Mouse (Mus musculus): ENCODE results near the gene Il17re. TPM values are rescaled to one million over a fixed set of nuclear protein-coding genes. Genes with fewer than 3 reads are reported as not detected.

Il17re gene
- total and polyA plus RNA-seq, 2 experiments from 2014 or later, result 0.10 to 0.75 TPM

- Histone ChIP-seq H3K27ac (no peak overlapping the region), H3K4me2 (ENCODE audit: low read depth, low read length) (no peak overlapping the region), H3K9ac (replicated peaks; ENCODE audit: low read length) (no peak overlapping the region), H3K9me3 (ENCODE audit: low read length) (no peaks in the 10 kb centered on the region), H3K36me3 (ENCODE audit: insufficient read depth, low read length) (no peaks in the 10 kb centered on the region), H3K27me3 (ENCODE audit: insufficient read depth, low read length) (0 out of 2 replicates have a peak, but pooled peaks cover 3% of the 10 kb centered on the region), H3K4me1 (ENCODE audit: insufficient read depth, low read length) (no peaks in the 10 kb centered on the region), H3K4me3 (ENCODE audit: low read length) (no peak overlapping the region)
- ATAC-seq (no peak), DNase-seq (ENCODE audit: low spot score) (no peak)
- WGBS, result 74% methylated on average over 5 of the region's 5 CpGs
- TF ChIP-seq CTCF (IDR thresholded peaks at IDR 0.05; ENCODE audit: low read depth), result no peak
Measured at GRCm38 (mm10) chr6:113455007-113455406, 3.3 kb upstream of the Il17re start.

- H3K36me3 ChIP-seq (ENCODE audit: insufficient read depth, low read length), result no peaks in the 10 kb centered on the region
- no peak for TF ChIP-seq CTCF (IDR thresholded peaks at IDR 0.05; ENCODE audit: low read depth)
- H3K27me3 ChIP-seq (ENCODE audit: insufficient read depth, low read length), result 0 out of 2 replicates have a peak, but pooled peaks cover 3% of the 10 kb centered on the region
- no peaks in the 10 kb centered on the region for H3K4me1 ChIP-seq (ENCODE audit: insufficient read depth, low read length)
- DNase-seq (ENCODE audit: low spot score) (no peak), ATAC-seq (no peak)
- no peak overlapping the region for H3K27ac ChIP-seq
- no peaks in the 10 kb centered on the region for H3K9me3 ChIP-seq (ENCODE audit: low read length)
- H3K4me3 ChIP-seq (ENCODE audit: low read length), result no peak overlapping the region
- H3K9ac ChIP-seq (replicated peaks; ENCODE audit: low read length), result no peak overlapping the region
- 64% methylated on average over 10 of the region's 10 CpGs for WGBS
- no peak overlapping the region for H3K4me2 ChIP-seq (ENCODE audit: low read depth, low read length)
Measured at GRCm38 (mm10) chr6:113458635-113459034, 351 bp downstream of the Il17re start.

- H3K4me3 ChIP-seq (ENCODE audit: low read length), result no peak overlapping the region
- H3K4me2 ChIP-seq (ENCODE audit: low read depth, low read length), result no peak overlapping the region
- no peak for TF ChIP-seq CTCF (IDR thresholded peaks at IDR 0.05; ENCODE audit: low read depth)
- H3K9ac ChIP-seq (replicated peaks; ENCODE audit: low read length), result no peak overlapping the region
- H3K27me3 ChIP-seq (ENCODE audit: insufficient read depth, low read length), result 0 out of 2 replicates have a peak, but pooled peaks cover 3% of the 10 kb centered on the region
- H3K27ac ChIP-seq, result no peak overlapping the region
- H3K9me3 ChIP-seq (ENCODE audit: low read length), result no peaks in the 10 kb centered on the region
- H3K4me1 ChIP-seq (ENCODE audit: insufficient read depth, low read length), result peaks cover 4% of the 10 kb centered on the region; the same call in 1 of the 2 replicates
- WGBS, result 67% methylated on average over 7 of the region's 7 CpGs
- DNase-seq (ENCODE audit: low spot score), result no peak
- no peaks in the 10 kb centered on the region for H3K36me3 ChIP-seq (ENCODE audit: insufficient read depth, low read length)
- ATAC-seq, result no peak
Measured at GRCm38 (mm10) chr6:113464040-113464439, 5.8 kb downstream of the Il17re start.

- no peak overlapping the region for H3K9ac ChIP-seq (replicated peaks; ENCODE audit: low read length)
- H3K4me1 ChIP-seq (ENCODE audit: insufficient read depth, low read length), result peaks cover 9% of the 10 kb centered on the region; the same call in 1 of the 2 replicates
- DNase-seq (ENCODE audit: low spot score) (peak; percentile 79), ATAC-seq (peak; percentile 66)
- TF ChIP-seq CTCF (IDR thresholded peaks at IDR 0.05; ENCODE audit: low read depth), result peak; percentile 80
- H3K27me3 ChIP-seq (ENCODE audit: insufficient read depth, low read length), result no peaks in the 10 kb centered on the region; the same call in 1 of the 2 replicates
- H3K4me3 ChIP-seq (ENCODE audit: low read length), result no peak overlapping the region
- 45% methylated on average over 5 of the region's 5 CpGs for WGBS
- H3K4me2 ChIP-seq (ENCODE audit: low read depth, low read length), result no peak overlapping the region
- H3K9me3 ChIP-seq (ENCODE audit: low read length), result no peaks in the 10 kb centered on the region
- H3K27ac ChIP-seq, result no peak overlapping the region
- no peaks in the 10 kb centered on the region for H3K36me3 ChIP-seq (ENCODE audit: insufficient read depth, low read length)
Measured at GRCm38 (mm10) chr6:113465602-113466001, 7.3 kb downstream of the Il17re start.

- no peak for TF ChIP-seq CTCF (IDR thresholded peaks at IDR 0.05; ENCODE audit: low read depth)
- Histone ChIP-seq H3K9ac (replicated peaks; ENCODE audit: low read length) (no peak overlapping the region), H3K27me3 (ENCODE audit: insufficient read depth, low read length) (no peaks in the 10 kb centered on the region; the same call in 1 of the 2 replicates), H3K4me1 (ENCODE audit: insufficient read depth, low read length) (peaks cover 9% of the 10 kb centered on the region; the same call in 1 of the 2 replicates), H3K9me3 (ENCODE audit: low read length) (no peaks in the 10 kb centered on the region), H3K4me2 (ENCODE audit: low read depth, low read length) (no peak overlapping the region), H3K36me3 (ENCODE audit: insufficient read depth, low read length) (no peaks in the 10 kb centered on the region), H3K27ac (no peak overlapping the region), H3K4me3 (ENCODE audit: low read length) (no peak overlapping the region)
- 69% methylated on average over 3 of the region's 3 CpGs for WGBS
- ATAC-seq (no peak), DNase-seq (ENCODE audit: low spot score) (no peak)
Measured at GRCm38 (mm10) chr6:113468512-113468911, 10.2 kb downstream of the Il17re start.

GRCm38 (mm10) chr6:113469021-113469420 lies 10.7 kb downstream of the Il17re start:
- Histone ChIP-seq H3K36me3 (ENCODE audit: insufficient read depth, low read length) (no peaks in the 10 kb centered on the region), H3K9me3 (ENCODE audit: low read length) (no peaks in the 10 kb centered on the region), H3K27ac (0 out of 2 replicates have a peak overlapping the region, but pooled peaks have one; percentile 22), H3K4me1 (ENCODE audit: insufficient read depth, low read length) (peaks cover 9% of the 10 kb centered on the region; the same call in 1 of the 2 replicates), H3K9ac (replicated peaks; ENCODE audit: low read length) (0 out of 2 replicates have a peak overlapping the region, but pooled peaks have one; percentile 18), H3K27me3 (ENCODE audit: insufficient read depth, low read length) (no peaks in the 10 kb centered on the region; the same call in 1 of the 2 replicates), H3K4me3 (ENCODE audit: low read length) (peak overlapping the region; percentile 25), H3K4me2 (ENCODE audit: low read depth, low read length) (peak overlapping the region; percentile 55)
- WGBS, result 14% methylated on average over 9 of the region's 9 CpGs
- peak; percentile 80 for TF ChIP-seq CTCF (IDR thresholded peaks at IDR 0.05; ENCODE audit: low read depth)
- ATAC-seq (peak; percentile 73), DNase-seq (ENCODE audit: low spot score) (peak; percentile 82)

- H3K36me3 ChIP-seq (ENCODE audit: insufficient read depth, low read length), result no peaks in the 10 kb centered on the region
- peak; percentile 80 for ATAC-seq
- H3K9me3 ChIP-seq (ENCODE audit: low read length), result no peaks in the 10 kb centered on the region
- peaks cover 9% of the 10 kb centered on the region; the same call in 1 of the 2 replicates for H3K4me1 ChIP-seq (ENCODE audit: insufficient read depth, low read length)
- peak; percentile 84 for DNase-seq (ENCODE audit: low spot score)
- H3K27ac ChIP-seq, result 0 out of 2 replicates have a peak overlapping the region, but pooled peaks have one; percentile 22
- peak overlapping the region; percentile 25 for H3K4me3 ChIP-seq (ENCODE audit: low read length)
- 2% methylated on average over 31 of the region's 31 CpGs for WGBS
- TF ChIP-seq CTCF (IDR thresholded peaks at IDR 0.05; ENCODE audit: low read depth), result peak; percentile 78
- H3K4me2 ChIP-seq (ENCODE audit: low read depth, low read length), result peak overlapping the region; percentile 55
- H3K9ac ChIP-seq (replicated peaks; ENCODE audit: low read length), result peak overlapping the region; percentile 18; the same call in 1 of the 2 replicates
- no peaks in the 10 kb centered on the region; the same call in 1 of the 2 replicates for H3K27me3 ChIP-seq (ENCODE audit: insufficient read depth, low read length)
Measured at GRCm38 (mm10) chr6:113469432-113469831, 11.1 kb downstream of the Il17re start.
